Mouse (Mus musculus) heart, postnatal 4 days (tissue): ENCODE results near the gene Schip1. TPM values are rescaled to one million over a fixed set of nuclear protein-coding genes. Genes with fewer than 3 reads are reported as not detected.

Experiments
- DNase-seq: peaks from one replicate; pipeline ENCODE4 v3.0.0; 2021
- total RNA-seq, 2 experiments: library from RNA; stranded (reverse); gene quantifications; 2 replicates each; pipeline ENCODE4 v1.2.3; 2021

The Schip1 gene
- total RNA-seq, 2 experiments from 2014 or later: 94.7 to 98.3 TPM

DNA sequence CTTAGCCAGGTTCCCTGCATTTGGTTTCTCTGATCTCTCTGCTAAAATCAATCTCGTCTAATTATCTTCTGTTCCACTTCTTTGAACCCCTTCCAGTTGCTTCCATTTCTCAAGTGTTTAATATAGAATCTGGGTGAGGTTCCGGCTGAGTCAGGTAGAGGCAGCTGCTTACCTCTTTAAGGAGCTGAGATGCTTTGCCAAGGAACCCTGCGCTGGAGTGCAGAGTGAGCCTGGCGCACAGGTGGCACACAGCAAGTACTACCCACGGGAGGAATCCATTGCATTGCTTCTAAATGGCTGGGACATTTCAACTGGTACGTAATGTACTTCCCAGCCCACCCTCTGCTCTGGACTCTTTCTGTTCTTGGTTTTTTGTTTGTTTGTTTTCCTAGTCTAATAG lies 414.7 kb downstream of the Schip1 start:
- no peak for DNase-seq

DNA sequence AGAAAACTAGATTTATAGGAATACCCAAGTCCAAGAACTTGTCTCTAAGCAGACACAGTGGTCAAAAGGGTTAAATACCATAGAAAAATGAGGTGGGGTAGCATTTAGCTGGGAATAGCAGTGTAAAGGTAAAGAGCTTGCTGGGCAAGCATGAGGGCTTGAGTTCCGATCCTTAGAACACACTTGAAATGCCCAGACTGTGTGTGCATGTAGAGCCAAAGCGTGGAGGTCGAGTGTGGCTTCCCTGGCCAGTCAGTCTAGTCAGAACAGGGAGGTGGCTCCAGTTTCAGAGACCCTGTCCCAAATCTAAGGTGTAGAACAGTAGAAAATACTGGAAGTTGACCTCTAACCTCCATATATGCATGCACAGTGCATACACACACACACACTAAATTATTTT lies 418.9 kb downstream of the Schip1 start:
- no peak for DNase-seq

DNA sequence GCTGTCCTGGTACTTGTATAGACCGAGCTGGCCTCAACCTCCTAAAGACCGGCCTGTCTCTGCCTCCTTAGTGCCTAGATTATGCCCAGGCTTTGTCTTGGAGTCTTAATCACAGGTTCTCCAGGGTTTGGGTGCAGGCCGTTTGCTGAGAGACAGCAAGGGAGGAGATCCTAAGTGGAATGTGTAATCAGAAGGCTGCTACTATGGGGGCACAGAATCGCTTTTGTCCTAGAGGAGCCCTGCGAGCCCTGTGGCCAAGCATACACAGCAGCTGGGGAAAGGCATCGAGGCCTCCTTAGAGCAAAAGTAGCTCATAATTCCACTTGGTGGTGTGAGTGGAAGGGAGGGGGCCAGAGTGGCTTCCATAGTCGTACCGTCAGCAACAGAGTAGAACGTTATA lies 419.4 kb downstream of the Schip1 start:
- DNase-seq: no peak

DNA sequence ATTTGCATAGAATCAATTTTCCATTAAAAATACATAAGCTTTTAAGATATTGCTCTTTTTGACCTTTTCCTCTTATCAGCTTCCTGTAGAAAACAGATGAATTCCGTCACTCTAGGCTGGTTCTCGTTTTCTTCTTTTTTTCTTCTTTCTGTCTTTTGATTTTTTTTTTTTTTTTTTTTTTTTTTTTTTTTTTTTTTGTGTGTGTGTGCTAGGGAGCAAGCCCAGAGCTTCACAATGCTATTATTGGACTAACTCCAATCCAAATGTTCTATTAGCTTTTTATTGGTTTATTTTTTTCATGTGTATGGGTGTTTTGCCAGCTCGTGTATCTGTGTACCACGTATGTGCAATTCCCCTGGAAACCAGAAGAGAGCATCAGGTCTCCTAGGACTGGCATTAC lies 420.0 kb downstream of the Schip1 start:
- DNase-seq: no peak

DNA sequence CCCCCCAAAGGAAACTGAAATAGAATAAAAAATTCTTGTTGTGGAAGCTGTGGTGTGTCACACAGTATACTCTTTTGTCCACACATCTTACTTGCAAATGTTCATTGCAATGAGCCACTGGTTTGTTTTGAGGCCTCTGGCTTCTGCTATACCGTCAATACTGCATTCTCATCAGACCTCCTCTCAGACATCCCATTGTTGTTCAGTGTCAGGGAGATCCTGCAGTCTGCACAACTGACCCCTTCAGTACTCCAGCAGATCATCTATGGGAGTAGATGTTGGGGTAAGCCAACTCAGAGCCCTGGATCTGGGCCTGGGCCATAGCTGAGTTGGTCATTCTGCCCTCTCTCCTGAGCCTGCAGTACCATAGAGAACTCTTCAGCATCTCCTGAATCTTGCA lies 423.0 kb downstream of the Schip1 start:
- no peak for DNase-seq

DNA sequence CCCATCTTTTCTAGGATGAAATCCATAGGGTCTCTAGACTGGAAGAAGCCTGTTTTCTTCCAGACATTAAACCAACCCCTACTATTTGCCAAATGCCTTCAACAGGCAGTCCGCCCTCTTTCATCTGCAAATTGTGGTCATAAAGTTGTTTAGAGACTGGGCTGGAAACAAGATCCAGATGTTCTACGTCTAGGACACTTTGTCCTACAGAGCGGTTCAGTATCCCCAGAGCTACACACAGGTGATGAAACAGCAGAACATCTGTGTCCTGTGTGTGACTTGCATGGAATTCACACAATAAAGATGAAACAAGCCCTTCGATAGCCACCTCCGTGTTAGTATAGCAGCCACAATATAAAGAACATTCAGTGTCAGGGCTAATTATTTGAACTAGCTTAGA lies 423.7 kb downstream of the Schip1 start:
- DNase-seq: no peak

DNA sequence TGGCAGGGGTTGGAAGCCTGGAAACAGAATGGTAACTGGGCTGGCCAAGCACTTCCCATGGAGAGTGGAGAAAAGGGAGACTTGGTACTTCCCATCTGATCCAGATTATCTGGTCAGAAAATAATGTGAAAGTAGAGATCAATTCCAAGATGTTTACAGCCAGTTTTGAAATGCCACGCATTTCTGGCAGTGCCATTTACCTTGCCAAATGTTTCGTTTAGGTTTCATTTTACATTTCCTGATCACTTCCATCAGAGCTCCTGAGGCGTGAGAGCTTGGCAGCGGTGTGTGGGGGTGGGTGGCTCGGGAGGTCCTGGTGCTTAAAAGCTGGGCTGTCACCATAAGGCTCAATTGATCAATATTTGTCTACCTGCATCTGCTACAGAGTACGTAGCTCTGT lies 426.9 kb downstream of the Schip1 start:
- DNase-seq: no peak

DNA sequence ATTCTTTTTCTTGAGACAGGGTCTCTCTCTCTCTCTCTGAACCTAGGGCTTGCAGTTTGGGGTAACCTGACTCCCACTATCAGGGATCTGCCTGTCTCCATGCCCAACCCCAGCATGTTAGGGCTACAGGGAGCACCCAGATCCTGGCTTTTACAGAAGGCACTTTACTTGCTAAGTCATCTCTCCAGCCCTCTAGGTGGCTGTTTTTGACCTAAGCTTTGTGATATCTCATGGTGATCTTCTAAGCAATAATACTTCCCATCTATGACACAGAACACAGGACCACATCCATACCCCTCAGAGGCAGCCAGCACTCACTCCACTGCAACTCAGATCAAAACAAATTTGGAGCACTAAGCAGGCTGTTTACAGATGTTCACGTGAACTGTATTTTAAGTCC lies 427.5 kb downstream of the Schip1 start:
- DNase-seq: no peak

DNA sequence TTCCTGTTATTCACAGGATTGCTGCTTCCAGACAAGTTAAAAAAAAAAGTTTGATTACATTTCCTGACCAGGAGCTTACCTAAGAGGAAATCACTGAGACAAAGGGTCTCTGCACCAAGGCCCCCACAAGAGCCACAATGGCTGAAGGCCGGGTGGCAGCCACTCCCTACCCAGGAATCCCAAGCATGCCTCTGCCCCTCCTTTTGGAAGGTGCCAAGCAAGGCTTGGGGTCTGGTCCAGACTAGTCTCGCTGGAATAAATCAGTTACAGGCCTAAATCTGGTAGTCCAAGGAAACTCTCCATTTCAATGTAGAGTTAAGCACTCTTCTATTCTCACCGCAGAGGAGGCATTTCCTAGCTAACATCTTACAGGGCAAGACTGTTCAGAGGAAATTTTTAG lies 427.9 kb downstream of the Schip1 start:
- peak; percentile 56 for DNase-seq

DNA sequence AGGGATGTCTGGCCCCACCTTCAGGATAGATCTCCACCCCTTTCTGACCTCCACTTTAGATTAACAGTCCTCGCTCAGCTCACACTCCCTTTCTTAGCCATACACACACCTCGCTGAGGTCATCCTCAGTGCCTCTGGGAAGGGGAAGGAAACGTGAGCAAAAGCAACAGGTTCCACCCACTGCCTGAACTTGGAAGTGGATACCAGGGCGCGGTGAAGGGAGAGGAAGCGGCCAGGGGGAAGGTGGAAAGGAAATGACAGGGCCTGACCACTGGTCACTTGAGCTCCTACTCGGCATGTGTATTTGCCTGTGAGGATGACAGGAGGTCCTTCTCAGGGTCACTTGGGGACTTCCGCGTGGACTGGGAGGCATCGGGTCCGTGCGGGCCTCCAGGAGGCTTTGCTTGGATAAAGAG lies 428.6 kb downstream of the Schip1 start:
- DNase-seq: peak; percentile 76

DNA sequence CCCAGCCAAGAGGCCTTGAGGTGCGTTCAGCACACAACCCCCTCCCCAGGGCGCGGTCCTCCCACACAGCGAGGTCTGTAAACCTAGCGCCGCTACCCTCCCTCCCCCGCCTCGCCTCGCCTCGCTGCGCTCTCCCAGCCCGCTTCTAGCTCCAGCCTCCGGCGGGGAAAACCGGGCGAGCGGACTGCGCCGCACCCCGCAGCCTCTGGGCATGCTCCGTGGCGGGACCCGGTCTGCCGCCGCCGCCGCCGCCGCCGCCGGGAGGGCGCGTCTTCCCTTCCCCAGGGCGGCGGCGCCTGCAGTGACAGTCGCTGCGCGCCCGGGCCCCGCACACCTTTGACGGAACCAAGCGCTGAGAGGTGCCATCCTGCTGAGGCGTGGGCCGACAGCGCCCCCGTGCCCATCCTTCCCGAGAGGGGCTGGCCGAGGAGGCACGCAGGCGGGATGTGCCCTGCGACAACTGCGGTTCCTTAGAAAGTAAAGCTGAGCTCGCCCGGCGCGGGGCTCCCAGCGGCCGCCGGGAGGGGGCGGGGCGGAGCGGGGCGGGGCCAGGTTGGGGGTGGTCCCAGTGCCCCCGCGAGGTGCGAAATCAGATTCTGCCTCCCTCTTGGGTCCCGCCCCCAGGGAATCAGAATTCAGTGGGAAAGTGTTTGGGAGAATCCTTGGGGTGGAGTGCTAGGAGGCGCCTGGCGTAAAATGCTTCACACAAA lies 429.1 kb downstream of the Schip1 start:
- peak; percentile 89 for DNase-seq

DNA sequence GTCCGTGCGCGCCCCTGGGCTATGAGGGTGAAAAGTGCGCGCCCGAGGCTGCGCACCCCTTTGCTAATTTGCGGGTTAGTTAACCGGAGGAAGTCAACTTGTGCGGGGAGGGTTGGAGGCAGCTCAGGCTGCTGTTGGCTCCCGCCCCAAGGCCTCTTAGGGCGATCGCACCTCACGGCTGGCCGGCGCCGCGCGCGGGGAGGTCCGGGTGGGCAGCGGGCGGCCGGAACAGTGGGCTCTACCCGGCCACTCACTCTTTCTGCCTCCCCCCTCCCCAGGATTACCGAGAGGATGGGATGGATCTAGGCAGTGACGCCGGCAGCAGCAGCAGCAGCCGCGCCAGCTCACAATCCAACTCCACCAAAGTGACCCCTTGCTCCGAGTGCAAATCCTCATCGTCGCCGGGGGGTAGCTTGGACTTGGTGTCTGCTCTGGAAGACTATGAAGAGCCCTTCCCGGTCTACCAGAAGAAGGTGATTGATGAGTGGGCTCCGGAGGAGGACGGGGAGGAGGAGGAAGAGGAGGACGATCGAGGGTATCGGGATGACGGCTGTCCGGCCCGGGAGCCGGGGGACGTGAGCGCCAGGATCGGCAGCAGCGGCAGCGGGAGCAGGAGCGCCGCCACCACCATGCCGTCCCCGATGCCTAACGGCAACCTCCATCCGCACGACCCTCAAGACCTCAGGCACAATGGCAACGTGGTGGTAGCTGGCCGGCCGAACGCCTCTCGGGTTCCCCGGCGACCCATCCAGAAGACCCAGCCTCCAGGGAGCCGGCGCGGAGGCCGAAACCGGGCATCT lies 429.9 kb downstream of the Schip1 start:
- DNase-seq: no peak

DNA sequence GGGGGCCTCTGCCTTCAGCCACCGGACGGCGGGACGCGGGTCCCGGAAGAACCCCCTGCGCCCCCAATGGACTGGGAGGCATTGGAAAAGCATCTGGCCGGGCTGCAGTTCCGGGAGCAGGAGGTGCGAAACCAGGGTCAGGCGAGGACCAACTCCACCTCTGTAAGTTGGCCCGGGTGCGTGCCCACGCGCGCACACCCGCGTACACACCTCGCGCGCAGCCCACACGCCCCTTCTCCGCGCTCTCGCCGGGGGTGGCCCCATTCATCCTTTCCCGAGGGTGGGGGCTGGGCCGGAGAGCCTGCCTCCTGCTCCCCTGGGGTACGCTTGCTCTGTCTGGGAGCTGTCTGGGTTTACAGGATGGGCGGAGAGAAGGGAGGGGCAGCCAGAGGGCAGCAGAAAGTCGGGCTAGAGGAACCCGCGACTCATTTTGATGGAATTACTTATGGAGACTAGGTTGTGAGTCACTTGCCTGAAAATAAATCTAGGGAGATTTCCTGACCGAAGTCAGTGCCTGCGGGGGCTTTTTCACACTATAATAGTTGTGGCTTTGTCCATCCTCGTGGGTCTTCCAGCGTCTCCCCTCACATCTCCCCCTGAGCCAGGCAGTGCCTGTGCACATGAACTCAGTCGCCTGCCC lies 430.6 kb downstream of the Schip1 start:
- peak; percentile 71 for DNase-seq

DNA sequence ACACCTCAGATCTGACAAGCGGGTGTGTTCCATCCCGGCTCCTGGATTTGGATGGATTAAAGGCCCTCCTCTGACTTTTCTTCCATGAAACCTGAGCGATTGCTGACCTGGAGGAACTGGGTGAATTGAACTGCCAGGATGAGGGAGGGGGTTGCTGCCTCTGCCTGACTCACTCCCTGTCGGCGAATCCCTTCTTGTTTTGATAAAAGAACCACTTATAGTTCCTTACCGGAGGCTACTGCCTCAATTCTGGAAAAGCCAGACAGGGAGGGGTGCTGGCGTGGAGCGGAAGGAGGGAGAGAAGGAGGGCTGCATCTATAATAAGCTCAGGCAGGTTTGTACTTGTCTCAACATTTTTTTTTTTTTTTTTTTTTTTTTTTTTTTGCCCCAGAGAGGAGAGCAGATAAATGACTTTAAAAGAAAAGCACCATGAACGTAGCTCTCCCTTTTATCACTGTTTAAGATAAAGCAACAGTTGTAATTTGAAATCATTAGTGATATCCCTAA lies 431.2 kb downstream of the Schip1 start:
- peak; percentile 38 for DNase-seq

DNA sequence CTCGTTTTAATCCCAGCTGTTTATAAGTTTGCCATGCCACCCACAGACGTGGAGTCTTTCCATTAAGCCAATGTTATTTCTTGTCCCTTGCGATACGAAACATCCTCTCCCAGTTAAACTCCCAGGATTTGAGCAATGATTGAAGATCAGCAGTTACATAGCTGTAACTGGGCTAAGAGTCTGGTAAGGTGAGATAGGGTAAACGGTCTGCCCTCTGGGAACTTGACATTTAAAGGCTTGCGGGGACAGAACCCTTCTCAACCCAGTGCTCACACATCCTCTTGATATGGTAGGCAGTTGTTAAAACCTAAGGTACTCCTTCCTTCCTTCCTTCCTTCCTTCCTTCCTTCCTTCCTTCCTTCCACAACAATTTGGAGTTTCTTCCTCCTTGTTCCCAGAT lies 431.9 kb downstream of the Schip1 start:
- DNase-seq: no peak

DNA sequence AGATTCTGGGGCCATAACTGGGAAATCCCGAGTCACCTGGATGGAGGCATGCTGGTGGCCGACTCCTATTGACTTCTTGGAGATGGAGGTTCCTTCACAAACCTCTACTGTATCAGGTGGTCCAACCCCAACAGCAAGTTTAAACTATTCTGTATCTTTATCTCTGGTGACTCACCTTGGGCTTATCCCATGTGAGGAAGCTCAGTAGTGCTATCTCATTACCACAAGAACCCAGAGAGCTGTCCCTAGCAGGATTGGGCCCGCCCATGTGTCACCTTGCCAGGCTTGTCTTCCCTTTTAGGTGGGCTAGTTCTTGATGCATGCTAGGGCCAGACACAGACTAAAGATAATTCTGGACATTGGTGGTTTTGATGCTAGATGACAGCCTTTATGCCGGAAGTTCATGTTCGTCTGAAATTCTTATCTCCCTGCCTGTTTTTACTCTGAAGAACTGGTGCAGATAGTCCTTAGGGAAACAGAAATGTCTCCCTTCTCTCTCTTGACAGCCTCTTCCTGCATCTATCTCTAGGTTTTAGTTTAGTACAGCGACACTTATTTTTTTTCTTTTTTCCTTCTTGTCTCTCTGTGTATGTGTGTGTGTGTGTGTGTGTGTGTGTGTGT lies 435.0 kb downstream of the Schip1 start:
- no peak for DNase-seq

DNA sequence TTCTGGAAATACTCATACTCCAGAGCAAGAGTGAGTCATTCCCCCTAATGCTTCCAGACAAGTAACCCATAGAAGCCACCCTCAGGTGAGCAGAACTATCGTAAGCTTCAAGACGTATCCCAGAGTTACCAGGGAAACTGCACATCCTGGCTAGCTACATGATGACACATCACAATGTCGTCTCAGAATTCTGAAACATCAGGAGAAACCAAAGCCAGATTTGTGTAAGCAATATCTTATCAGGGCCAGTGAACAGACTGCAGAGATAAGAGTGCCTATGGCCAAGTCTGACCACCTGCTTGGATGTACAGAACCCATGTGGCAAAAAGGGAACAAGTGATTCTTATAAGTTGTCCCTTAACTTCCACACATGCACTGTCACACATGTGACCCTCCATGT lies 440.2 kb downstream of the Schip1 start:
- DNase-seq: no peak

DNA sequence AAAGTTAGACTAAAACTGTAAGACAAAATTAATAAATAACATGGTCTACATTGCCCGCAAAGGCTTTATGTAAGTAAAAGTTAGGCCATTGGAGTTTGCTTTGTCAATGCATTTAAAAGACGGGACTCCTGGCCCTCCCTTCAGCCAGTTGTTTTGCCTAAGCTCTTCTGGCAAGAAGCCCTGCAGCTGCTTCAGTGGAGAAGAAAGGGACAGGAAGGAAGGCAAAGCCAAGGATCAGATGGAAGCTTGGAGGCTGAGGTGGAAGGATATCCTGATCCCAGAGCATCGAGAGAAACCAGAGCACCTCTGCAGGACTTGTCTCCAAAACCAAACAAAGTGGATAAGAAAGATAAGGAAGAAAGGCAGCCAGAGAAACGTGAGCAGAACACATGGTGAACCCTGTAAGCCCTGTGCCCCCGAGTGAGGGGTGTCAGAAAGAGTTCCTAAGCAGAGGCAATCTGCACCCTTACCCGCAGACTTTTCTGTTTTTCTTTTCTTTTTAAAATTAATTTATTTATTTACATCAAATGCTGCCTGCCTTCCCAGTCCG lies 442.2 kb downstream of the Schip1 start:
- no peak for DNase-seq

DNA sequence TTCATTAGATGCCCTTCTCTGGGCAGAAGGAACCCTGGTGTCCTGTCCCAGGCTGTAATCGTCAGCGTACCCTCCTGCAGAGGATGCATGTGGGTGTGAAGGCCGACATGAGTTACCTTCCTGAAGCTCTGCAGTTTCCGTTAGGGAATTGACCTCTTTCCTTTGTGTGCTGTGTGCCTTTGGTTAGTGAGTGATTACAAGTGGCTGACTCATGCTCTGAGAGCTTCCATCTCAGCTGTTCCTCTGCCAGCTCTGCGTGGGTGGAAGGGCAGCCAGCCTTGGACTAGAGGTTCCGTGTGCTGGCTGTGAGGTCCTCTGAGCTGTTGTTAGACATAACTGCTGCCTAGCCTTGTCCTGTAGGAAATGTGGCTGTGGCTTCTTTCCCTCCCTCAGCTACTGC lies 444.0 kb downstream of the Schip1 start:
- peak; percentile 78 for DNase-seq

DNA sequence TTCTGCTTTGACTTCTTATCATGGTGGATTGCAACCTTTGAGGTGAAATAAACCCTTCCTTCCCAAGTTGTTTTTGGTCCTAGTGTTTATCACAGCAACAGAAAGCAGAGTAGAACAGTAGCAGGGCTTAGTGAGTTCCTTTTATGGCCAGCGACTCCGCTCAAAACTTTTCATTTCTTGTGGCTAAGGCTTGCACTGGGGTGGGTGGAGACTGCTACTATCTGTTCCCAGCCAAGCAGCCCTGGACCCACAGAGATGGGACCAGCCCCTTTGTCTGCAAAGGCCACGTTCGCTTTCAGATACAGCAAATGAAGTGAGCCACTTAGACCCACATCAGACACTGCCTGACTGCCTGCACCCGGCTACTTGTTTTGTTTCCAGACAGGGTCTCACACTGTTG lies 446.3 kb downstream of the Schip1 start:
- no peak for DNase-seq

DNA sequence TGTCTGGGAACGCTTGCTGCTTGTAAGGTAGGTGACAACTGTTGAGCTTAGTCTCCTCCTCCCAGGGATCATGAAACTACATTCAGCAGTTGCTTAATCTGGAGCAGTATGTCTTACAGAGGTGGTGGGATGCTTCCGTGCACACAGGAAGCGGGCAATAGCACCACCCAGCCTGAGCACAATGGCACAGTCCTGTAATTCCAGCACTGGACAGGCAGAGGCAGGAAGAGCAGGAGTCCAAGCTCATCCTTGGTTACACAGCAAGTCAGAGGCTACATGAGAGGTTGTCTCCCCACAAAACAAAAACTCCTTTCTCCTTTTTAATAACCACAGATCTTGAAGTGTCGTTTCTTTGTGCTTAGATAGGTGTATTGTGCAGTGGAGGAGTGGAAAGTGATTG lies 447.1 kb downstream of the Schip1 start:
- no peak for DNase-seq

DNA sequence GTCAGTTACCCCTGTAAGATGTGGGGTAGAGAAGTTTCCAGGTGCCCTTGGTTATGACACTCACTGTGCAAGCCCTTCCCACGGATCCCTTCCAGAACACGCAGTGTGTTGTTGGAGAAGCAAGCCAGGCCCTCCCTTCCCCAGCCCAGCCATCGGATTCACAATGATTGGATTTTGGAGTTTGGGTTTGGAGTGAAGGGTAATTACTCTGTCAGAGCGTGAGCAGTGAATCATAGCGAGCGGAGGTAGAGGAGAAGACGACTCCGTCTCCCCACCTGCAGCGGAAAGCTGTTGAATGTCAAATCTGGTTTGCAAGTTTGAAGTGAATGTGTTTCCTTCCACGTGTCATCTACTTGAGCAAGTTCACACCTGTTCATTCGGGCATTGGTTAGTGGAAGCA lies 447.7 kb downstream of the Schip1 start:
- DNase-seq: no peak
